Mouse (Mus musculus) left cerebral cortex, postnatal 25 days (tissue): ENCODE measurements at regions not wholly inside any gene's neighbourhood (a gene's known extent, or its start where the extent isn't known, plus 50 kb on each side); places are given as distances from the start of the nearest gene placed in this dataset.

Source experiments
- DNase-seq, 2 experiments: peaks; one replicate each; pipeline ENCODE4 v3.0.0; 2022; ENCODE audit warnings: low spot score in 2 of 2, mixed read lengths in 1 of 2
- intact Hi-C: fragments of 180-260 bp; cut with DNase I; formaldehyde crosslinking; loops from one replicate; pipeline ENCODE4 v1.15.1; 2025

DNA sequence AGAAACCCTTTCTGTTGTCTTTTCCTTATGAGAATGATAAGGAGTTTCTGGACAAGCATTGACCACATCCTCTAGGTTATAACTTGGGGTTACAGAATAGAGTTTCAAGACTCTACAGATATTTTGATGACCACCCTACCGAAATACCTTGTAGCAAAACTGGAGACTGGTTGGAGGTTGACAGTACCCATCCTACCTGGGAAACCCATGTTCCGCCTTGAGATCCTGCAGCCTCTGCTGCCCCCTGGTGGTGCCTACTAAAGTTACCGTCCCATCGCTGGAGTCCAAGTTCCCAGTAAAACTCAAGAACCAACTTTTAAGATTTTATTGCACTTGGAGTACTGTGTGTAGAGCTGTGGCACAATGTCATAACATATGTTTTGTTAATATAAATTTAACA lies 472.1 kb downstream of the Kctd12 start:
- intact Hi-C loops, result loop anchor here (5.0 kb wide), 3 partner anchors 482 to 728 kb away; no protein-coding TSS in a partner anchor
- peak; percentile 49 to 50 for DNase-seq

DNA sequence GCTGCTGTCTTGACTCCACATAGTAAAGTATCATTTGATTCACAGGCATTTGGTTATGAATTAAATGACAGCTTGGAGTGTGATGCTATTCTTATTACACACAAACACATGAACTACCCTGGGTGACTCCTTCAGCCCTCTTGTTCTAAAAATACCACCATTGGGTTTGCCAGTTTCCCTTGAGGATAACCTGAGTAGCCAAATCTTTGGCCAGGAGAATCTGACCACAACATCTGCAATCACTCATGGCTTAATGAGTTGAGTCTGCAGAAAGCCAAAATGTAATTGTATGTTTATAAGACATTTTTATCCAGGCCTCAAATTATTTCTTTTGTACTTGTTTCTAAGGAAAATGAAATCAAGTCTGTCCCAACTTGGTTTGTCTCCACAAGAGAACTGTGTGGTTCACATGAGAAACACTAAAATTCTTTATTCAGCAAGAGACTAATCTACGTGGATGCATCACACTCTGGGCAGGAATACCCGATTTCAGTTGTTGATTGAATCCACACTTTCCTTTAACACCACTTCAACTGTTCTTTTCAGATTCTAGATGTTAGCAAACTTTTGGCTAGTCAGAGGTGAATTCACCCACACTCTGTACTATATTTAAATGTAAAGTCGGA lies 476.6 kb downstream of the Kctd12 start:
- intact Hi-C loops, result loop anchor here (5.0 kb wide), 1 partner anchor 324 kb away; no protein-coding TSS in a partner anchor
- DNase-seq, result peak in 1 of 2 experiments; percentile 4

DNA sequence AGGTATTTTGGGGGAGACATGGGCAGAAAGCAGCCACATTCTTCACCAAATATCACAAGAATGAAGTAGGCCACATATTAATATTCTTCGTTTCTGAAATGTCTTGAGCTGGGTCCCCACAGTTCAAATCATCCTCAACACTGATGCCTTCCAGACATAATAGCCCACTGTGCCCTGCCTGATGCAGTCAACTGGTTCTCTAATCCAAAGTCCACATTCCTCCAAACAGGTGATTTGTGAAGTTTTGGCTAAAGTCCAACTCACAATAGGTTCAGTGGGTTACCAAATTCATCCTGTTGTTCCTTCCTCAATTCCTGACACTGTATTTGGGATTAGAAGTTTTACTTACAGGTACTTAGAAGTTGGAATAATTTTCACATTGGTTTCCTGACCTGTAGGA lies 485.3 kb downstream of the Kctd12 start:
- DNase-seq, result no peak
- intact Hi-C loops, result no loop called here

DNA sequence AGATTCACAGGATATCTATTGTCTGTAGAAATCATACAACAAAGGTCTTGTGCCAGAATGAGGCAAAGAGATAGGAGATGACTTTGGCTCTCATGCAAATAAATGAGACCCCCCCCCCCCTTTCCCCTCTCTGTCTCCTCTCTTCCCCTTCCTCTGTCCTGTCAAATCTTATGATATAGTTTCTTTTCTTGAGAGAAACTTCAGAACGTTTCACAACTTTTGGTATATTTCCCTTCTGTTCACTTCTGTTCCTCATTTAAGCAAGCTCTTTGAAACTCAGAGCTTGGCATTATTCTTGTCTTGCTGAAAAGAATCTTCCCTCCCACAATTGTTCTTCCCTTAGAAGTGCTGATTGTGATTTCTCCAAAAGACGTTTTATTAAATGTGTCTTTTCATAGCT lies 490.1 kb downstream of the Kctd12 start:
- intact Hi-C loops, result no loop called here
- no peak for DNase-seq

DNA sequence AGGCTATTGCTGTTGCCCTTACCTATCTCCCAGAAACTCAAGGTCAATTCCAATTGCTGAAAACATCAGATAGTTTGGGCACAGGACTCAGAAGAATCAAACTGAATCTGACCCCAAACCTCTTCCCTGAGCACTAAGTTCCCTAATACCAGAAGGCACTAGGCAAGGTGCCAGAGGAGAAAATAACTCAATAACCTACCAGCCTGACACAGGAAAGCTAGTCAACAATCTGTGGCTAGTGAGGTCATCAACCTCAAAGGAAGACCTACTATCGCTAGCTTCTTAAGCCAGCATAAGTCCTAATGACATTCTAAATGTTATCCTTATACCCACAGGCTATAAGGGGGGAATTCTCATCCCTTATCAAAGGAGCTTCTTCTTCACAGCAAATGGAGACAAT lies 491.2 kb downstream of the Kctd12 start:
- intact Hi-C loops, result no loop called here

DNA sequence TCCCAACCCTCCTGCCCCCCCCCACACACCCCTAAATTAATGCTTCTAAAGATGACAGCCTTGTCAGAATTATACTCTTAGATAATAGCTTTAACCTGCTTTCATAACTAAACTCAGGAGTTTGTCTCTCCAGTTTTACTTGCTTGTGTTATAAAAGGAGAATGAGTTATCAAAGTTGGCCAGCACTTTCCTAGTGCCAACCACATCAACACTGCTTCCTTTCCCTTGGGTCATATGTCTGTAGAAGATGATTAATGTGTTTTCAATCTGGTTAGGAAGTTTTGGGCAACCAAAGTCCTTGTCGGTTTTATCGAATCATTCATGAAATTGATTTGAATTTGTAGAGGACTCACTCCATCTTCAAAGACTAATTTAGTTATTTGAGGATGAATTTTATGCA lies 505.3 kb downstream of the Kctd12 start:
- no peak for DNase-seq
- intact Hi-C loops, result no loop called here

More for the DNA sequence above, 491.2 kb downstream of the Kctd12 start:
- DNase-seq, result no peak

DNA sequence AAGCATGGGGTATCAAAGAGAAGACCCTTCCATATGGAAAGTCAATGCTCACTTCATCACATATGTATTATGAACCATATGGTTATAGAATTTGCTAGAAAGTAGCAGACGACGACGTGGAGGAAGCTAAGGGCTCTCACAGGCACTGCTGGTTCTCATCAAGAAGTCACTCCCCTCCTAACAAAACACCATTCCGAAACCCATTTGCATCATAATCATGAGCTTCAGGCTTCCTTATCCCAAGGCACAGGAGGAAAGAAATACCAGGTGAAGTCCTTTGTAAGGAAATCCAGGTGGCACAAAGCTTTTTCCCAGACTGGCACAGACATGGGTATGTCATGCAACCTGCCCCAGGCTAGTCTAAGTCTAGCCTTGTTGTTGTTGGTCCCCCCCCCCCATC lies 513.1 kb downstream of the Kctd12 start:
- no peak for DNase-seq
- intact Hi-C loops, result no loop called here

DNA sequence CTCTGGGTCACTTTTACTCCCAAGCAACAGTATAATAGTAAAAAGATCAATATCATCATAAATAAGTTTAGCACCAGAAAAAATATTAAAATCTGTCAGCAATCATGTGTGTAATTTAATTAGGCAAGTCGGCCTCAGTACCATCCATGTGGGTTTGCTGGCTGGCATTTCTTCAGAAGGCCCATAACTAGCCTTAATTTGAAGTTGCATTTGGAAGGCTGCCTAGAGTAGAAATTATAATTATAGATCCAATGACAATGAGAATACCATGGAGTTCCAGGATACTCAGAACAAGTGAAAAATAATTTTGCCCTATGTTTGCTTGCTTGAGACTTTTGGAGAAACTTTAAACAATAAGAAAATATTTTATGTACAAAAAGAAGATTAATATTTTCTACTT lies 521.4 kb downstream of the Kctd12 start:
- DNase-seq, result peak; percentile 1 to 3
- intact Hi-C loops, result no loop called here

DNA sequence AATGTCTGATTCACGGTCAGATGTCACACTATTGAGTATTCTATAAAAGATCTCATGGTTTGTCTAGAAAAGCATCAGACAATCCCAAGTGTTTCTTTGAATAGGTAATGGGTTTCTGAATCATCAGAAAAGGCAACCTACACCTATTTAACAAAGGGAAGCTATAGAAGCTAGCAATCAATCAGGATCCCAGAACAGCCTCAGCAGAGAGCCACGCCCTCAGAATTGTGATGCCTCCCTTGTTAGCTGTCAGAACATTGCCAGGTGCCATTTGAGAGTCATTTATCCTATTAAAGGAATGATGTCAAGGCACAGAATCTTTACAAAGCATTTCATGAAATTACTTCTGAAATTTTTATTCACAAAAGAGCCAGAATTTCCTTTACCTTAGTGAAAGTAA lies 542.7 kb downstream of the Kctd12 start:
- intact Hi-C loops, result no loop called here
- no peak for DNase-seq

DNA sequence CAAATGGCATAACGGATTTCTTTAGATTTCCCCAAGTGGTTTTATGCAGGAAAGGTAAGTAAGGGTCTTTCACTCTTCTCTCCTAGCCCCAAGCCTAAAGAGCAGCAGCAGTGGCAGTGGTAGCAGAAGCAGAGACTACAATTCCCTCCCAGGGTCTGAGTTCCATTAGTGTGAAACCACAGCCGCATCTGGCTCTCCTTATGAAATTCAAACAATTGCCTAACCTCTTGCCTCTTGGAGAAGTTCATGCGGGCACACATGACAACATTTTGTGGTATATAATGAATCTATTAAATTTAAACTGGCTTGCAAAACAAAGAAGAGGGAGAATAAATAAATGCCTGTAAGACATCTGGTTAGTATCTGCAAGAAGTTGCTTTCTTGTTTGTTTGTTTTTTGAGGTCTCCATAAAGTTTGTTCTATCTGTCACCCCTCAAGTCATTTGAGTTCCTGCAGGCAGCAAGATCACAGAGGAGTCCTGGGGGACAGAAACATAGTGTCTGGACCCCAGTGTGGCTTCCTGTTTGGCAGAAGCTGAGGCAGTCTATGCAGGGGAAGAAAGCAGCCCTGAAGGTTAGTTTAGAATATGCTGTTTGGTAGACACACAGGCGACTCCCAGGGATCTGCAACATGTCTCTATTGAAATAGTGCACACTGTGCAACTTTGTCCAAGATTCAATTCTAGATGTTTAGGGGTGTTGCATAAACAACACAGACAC lies 578.9 kb downstream of the Kctd12 start:
- DNase-seq, result no peak
- intact Hi-C loops, result no loop called here

DNA sequence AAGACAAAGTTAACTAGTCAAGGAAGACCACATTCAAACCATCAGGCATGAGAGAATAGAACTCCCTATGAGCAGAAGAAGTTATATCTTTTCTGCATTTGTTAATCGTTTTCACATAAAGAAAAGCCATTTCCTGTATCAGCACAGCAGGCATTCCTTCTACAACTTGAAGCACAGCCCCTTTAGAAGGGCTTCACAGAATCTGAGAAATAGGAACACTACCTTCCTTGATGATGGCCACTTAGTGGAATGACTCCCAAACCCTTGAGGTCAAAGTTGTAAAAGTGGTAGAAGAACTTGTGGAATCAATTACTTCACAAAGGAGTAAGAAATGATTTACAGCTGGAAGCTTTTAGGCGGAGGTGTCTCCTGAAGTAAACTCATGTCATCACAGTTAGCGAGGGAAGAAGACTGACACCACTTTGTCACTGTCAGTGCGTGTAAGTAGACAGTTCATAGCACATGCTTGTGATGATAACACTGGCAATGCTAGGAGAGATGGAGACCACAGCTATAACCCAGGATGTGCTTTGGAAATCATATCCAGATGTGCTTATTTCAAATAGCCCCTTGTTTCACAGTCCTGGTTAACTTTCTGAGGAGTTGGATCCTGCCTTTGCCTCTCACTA lies 580.3 kb downstream of the Kctd12 start:
- intact Hi-C loops, result no loop called here
- no peak for DNase-seq

DNA sequence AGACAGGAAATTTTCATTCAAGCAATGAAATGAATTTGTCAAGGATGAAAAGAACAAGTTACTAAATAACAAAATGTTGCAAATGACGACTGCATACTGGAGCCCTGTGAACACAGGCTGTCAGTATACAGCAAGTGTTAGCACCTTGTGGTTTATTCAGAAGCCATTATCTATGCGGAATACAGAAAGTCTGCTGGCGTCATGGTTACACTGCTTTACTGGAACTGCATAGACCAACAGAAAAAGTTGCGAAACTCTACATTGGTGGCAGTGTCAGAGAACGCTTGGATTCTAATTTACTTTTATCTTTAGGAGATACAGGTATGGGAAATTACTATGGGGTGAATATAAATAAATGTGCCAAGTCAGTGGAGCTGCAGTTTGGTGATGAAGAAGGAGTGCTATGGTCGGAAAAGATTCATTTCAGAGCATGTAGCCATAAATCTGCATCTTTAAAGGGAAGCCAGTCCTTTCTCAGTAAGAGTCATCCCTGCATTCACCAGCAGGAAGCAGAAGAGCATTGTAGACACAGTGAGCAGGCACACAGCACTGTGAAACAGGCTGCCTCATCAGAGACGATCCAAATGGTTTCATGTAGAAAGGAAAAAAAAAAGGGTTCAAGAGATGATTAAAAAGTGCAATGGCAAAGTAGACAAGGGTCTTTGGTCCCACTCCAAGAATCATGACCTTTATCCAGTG lies 586.3 kb downstream of the Kctd12 start:
- DNase-seq, result no peak
- intact Hi-C loops, result no loop called here

DNA sequence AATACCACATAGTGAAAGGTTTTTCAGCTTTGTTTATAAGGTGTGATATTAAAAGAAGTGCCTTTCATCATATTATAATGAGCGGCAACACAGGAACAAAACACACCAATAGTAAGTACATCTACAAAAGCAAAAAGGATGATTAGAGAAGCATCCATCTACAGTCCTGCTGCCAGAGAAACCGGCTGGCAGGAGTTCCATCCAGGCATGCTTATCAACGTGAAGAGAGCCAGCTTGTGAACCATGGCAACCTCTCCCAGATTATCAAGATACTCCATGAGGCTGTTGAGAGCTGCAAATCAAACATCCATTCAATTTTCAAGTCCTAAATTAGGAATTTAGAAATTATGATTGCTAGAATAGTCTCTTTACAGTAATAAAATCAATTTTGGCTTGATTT lies 590.1 kb downstream of the Kctd12 start:
- intact Hi-C loops, result no loop called here
- DNase-seq, result no peak

DNA sequence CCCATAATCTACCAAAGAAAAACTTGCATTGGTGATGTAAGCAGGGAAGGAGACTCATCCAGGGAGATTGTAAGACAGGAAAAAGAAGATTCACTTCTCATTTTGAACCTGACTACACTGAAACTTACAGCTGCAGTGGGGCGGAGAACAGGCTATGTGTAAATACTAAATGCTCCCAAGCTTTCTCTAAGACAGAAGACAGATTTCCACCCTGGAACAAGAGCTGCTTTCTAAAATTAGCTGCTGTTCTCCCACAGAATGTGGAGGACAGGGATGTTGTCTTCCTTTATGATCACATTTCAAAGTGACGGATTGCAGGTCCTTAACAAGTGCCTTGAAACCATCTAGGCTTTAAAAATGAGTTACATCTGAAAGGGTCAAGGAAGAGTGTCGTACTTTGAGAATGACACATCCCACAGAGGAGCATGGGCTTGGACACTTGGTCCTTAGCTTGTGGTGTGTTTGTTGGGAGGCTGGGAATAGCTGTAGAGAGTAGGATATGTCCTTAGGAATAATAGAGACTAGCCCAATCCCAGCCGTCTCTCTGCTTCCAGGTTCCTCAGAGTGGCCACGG lies 609.4 kb downstream of the Kctd12 start:
- DNase-seq, result peak; percentile 1 to 44
- intact Hi-C loops, result no loop called here

DNA sequence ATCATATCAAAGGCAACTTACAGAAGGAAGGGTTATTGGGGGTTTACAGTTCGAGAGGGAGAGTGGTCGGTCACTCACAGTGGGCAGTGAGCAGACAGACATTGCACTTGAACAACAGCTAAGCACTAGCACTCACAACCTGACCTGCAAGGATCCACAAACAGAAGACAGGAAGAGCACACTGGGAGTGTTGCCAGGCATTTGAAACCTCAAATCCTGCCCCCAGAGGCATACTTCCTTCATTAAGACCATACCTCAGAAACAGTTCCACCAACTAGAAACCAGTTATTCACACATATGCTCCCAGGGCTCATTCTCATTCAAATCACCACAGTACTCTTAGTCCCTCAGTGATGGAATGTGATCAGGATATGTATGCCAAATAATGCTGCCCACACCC lies 620.8 kb downstream of the Kctd12 start:
- DNase-seq, result no peak
- intact Hi-C loops, result no loop called here

DNA sequence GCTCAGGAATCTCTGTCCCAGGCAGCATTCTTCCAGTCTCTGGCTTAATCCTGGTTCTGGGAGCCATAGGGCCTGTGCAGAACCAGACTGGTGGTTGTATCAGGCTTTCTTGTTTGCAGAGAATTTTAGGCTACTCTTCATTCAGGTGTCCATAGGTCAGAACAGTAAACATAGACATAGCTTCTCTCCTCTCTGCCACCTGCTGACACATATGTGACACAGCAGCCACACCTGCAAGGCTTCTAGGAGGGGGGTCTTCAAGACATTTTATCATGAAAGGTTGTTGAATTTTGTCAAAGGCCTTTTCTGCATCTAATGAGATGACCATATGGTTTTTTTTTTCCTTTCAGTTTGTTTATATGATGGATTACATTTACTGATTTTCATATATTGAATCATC lies 599.7 kb downstream of the Lmo7 start:
- intact Hi-C loops, result no loop called here
- no peak for DNase-seq

DNA sequence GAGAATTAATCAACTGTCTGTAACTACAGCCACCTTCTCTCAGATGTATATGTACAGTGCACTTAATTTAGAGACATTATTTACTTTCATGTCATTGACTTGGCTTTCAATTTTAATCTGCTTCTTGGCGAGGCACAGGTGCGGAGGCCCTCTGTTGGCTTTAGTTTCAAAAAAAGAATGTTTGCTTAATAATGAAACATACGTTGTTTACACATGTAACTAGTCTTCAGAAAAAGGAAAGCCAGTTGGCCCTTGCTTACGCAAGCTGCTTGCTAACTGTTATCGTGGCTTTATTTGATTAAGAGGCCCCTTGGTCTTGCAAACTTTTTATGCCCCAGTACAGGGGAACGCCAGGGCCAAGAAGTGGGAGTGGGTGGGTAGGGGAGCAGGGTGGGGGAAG lies 576.6 kb downstream of the Lmo7 start:
- intact Hi-C loops, result no loop called here
- no peak for DNase-seq

DNA sequence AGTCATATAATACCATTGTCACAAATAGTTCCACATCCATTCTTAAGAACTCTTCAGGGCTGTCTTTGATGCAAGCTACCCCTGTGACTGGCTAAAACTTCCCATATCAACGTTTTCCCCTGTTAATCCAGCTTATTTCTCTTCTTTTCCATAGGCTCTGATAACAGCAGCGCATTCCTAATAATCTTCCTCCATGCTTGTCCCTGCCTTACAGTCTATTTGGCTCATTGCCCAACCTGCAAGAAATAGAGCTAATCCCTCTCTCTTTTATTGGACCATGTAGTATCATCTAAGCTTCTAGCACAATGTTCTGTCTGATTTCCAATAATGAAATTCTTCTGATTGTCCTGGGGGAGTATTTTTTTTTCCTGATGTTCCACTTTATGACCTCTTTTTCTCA lies 573.1 kb downstream of the Lmo7 start:
- intact Hi-C loops, result no loop called here

DNA sequence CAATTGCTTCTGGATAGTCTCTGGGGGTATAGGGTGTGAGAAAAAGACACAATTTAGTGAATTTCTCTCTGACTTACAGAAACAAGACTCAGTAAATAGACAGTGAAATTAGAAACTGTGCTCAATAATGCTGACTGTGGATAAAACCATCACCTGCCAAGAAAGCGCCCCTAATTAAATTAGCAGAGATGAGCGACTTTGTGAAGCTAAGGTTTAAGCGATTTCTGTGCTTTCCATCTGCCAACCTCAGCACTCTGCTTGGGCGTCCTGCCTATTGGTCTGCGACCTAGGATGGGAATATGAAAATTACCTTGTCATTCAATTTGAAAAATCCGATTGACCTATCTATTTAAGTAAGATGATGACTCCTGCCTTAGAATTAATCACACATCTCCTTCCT lies 570.5 kb downstream of the Lmo7 start:
- intact Hi-C loops, result no loop called here
- DNase-seq, result no peak

More for the DNA sequence above, 573.1 kb downstream of the Lmo7 start:
- no peak for DNase-seq

DNA sequence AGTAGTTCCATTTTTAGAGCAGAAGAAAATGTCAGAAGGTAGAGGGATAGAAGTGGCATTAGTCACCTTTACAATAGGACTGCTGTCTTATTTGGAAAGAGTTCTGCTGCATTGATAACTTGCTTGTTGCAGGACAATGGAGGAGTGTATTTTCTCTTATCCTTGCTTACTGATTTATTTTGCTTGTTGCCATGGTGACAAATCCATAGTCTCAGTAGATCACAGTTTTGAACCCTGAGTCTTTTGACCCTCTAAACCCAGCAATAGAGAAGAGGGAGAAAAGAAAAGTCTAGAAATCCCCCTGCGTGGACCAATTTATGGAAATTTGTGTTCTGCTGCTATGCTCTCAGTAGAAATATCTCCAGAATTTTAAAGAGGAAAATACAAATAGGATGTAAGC lies 561.6 kb downstream of the Lmo7 start:
- intact Hi-C loops, result no loop called here
- DNase-seq, result no peak
